Mouse (Mus musculus) stomach, postnatal 0 days (tissue): ENCODE results near the gene Fthl17e. TPM values are rescaled to one million over a fixed set of nuclear protein-coding genes. Genes with fewer than 3 reads are reported as not detected.
"Not testable (repeated sequence)": the region's sequence is repeated elsewhere in the genome, so short reads cannot be mapped to it uniquely, and the experiment has no call there.

Experiments used
- ATAC-seq: fragments of 200-750 bp; cut with Nextera tagmentation; 2 replicates; pipeline ENCODE4 v1.8.0; 2017; ENCODE audit not compliant: low FRiP score, low TSS enrichment
- DNase-seq: peaks from one replicate; pipeline ENCODE4 v3.0.0-alpha.2; 2016; ENCODE audit warnings: low spot score
- H3K27ac ChIP-seq: fragments of 300-500 bp; sonication (generic); replicated peaks from 2 replicates; pipeline ENCODE4 v1.5.1; 2014; ENCODE audit warnings: mild to moderate bottlenecking, control low read depth
- H3K27me3 ChIP-seq: fragments of 300-500 bp; sonication (generic); 2 replicates; pipeline ENCODE4 v1.6.1; 2014; ENCODE audit warnings: low read length; ENCODE audit not compliant: control insufficient read depth, insufficient read depth
- H3K36me3 ChIP-seq: fragments of 300-500 bp; sonication (generic); 2 replicates; pipeline ENCODE4 v1.6.1; 2014; ENCODE audit warnings: low read length, mixed read lengths; ENCODE audit not compliant: control insufficient read depth, insufficient read depth
- H3K4me1 ChIP-seq: fragments of 300-500 bp; sonication (generic); replicated peaks from 2 replicates; pipeline ENCODE4 v1.6.1; 2014; ENCODE audit warnings: antibody characterized with exemption; ENCODE audit not compliant: control insufficient read depth, insufficient read depth
- H3K4me2 ChIP-seq: fragments of 300-500 bp; sonication (generic); replicated peaks from 2 replicates; pipeline ENCODE4 v1.6.1; 2014; ENCODE audit warnings: low read depth, mild to moderate bottlenecking, control low read depth, moderate library complexity
- H3K4me3 ChIP-seq: fragments of 300-500 bp; sonication (generic); 2 replicates; pipeline ENCODE4 v1.5.1; 2014; ENCODE audit warnings: low read depth, low read length, control low read depth
- H3K9ac ChIP-seq: fragments of 300-500 bp; sonication (generic); 2 replicates; pipeline ENCODE4 v1.6.1; 2014; ENCODE audit warnings: mild to moderate bottlenecking, low read length, control low read depth, mixed read lengths
- H3K9me3 ChIP-seq: fragments of 300-500 bp; sonication (generic); 2 replicates; pipeline ENCODE4 v1.6.1; 2016; ENCODE audit warnings: low read length; ENCODE audit not compliant: control insufficient read depth
- CTCF ChIP-seq: IDR thresholded peaks from 2 replicates; pipeline ENCODE4 v1.5.1; 2016; ENCODE audit warnings: antibody characterized with exemption, low read depth, mild to moderate bottlenecking, moderate library complexity
- EP300 ChIP-seq: optimal IDR thresholded peaks from 2 replicates; pipeline ENCODE3; 2016; ENCODE audit warnings: antibody characterized with exemption
- WGBS: fragments of 180-500 bp; shearing (Covaris S2); extraction: QIAGEN DNeasy Blood & Tissue Kit; methylation state at CpG from one replicate; pipeline ENCODE4 v1.1.7; 2014; 5-methylcytosine and 5-hydroxymethylcytosine counted together
- polyA plus RNA-seq: library from polyadenylated mRNA; unstranded; fragments of >200 nt; fragmentation: Nextera tagmentation; extraction: Ambion mirVana; gene quantifications from 2 replicates; pipeline ENCODE4 v1.2.1, GENCODE M21; 2015

The Fthl17e gene
- polyA plus RNA-seq, 1 experiment from 2014 or later = not detected

DNA sequence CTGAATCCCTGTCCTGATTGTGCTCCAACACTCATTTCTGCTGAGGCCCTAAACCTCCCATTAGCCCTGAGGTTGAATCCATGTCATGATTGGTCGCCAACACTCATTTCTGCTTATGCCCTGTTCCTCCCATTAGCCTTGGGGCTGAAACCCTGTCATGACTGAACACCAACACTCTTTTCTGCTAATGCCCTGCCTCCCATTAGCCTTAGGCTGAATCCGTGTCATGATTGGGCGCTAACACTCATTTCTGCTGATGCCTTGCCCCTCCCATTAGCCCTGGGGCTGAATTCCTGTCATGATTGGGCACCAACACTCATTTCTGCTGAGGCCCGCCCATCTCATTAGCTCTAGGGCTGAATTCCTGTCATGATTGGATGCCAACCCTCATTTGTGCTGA lies 28.8 kb downstream of the Fthl17e start:
- Histone ChIP-seq H3K27ac (no peak overlapping the region), H3K4me2 (no peak overlapping the region), H3K4me1 (no peaks in the 10 kb centered on the region), H3K9ac (no peak overlapping the region), H3K36me3 (no peaks in the 10 kb centered on the region), H3K27me3 (no peaks in the 10 kb centered on the region), H3K9me3 (no peaks in the 10 kb centered on the region), H3K4me3 (no peak overlapping the region)
- TF ChIP-seq CTCF (no peak), EP300 (no peak)
- WGBS = 92% methylated on average over 4 of the region's 4 CpGs
- ATAC-seq (no peak), DNase-seq (no peak)

DNA sequence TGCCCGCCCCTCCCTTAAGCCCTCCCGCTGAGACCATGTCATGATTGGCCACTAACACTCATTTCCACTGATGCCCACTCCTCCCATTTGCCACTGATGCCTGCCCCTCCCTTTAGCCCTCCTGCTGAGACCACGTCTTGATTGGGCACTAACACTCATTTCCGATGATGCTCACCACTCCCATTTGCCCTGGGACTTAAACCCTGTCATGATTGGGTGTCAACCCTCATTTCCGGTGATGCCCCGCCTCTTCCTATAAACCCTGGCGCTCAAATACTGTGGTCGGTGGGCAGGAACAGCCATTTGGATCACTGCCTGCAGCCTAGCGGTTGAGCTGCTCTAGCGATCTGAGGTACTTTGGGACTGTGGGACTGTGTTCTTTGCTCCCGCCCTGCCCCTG lies 29.4 kb downstream of the Fthl17e start, which contains the start of gene Fthl17f:
Gene Fthl17f, plus strand, starts transcription at position 301 of the 400 bp plus-strand sequence.
- H3K9me3 ChIP-seq, H3K4me1 ChIP-seq, H3K36me3 ChIP-seq, H3K4me2 ChIP-seq, H3K4me3 ChIP-seq, H3K27ac ChIP-seq, ATAC-seq, DNase-seq, H3K27me3 ChIP-seq, H3K9ac ChIP-seq: not testable (repeated sequence)
- 95% methylated on average over 10 of the region's 11 CpGs for WGBS

DNA sequence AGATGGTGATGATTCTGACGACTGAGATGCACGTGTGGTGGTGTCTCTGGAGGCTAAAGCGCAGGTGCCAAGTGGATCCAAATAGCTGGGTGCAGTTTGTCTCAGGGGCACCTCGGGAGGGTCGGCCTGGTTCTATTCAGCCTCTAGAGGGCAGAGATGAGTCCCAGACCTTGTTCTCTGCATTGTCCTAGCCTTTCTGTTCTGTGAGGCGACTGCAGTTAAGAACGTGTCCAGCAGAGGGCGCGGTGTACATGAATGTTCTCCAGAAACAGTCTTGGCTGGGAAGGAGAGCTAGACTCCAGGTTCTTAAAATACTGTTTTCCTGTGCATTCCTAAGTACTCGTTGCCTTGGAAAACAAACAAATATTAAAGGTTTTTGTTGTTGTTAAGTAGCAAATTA lies 44.4 kb downstream of the Fthl17e start:
- not testable (repeated sequence) for H3K4me3 ChIP-seq, H3K4me1 ChIP-seq, ATAC-seq, DNase-seq, H3K36me3 ChIP-seq, H3K27me3 ChIP-seq, H3K27ac ChIP-seq, H3K4me2 ChIP-seq, H3K9me3 ChIP-seq, H3K9ac ChIP-seq
- peak; percentile 60 for TF ChIP-seq CTCF
- 9% methylated on average over 8 of the region's 10 CpGs for WGBS

Other genes with a start within 250 kb of the Fthl17e start
- not detected in 2 replicates for gene Ssxb5, start 229.8 kb upstream of the Fthl17e start, polyA plus RNA-seq
- not detected in 2 replicates for gene Gm6592, start 189.5 kb upstream of the Fthl17e start, polyA plus RNA-seq
- not detected in 2 replicates for gene Gm5751, start 159.2 kb upstream of the Fthl17e start, polyA plus RNA-seq
- gene B630019K06Rik, start 141.1 kb upstream of the Fthl17e start, polyA plus RNA-seq = 2.2 and 2.5 TPM in 2 replicates
- gene Fthl17b, start 70.5 kb upstream of the Fthl17e start, polyA plus RNA-seq = not detected in 2 replicates
- gene Fthl17c, start 56.9 kb upstream of the Fthl17e start, polyA plus RNA-seq = not detected in 2 replicates
- gene Fthl17d, start 46.7 kb upstream of the Fthl17e start, polyA plus RNA-seq = not detected in 2 replicates
- gene Fthl17f, start 29.5 kb downstream of the Fthl17e start, polyA plus RNA-seq = not detected in 2 replicates
- not detected in 2 replicates for gene 4930402K13Rik, start 71.1 kb downstream of the Fthl17e start, polyA plus RNA-seq
- 0.61 and 0.87 TPM in 2 replicates for gene Lancl3, start 166.4 kb downstream of the Fthl17e start, polyA plus RNA-seq
- gene Gm14862, start 223.4 kb downstream of the Fthl17e start, polyA plus RNA-seq = 0.17 TPM in 1 of 2 replicates, not detected in the other
- gene Xk, start 239.3 kb downstream of the Fthl17e start, polyA plus RNA-seq = 2.0 and 2.5 TPM in 2 replicates